In genomic region chr12:21112453-21112857, GRCm38 (mm10) we compare ENCODE assay signal across 8 mouse cellular contexts.
DNase-seq lines count a peak whose midpoint lies in the region; ATAC-seq and TF ChIP-seq lines count a peak whose summit lies in the region.

No protein-coding gene starts in this region.

- ATAC-seq in forebrain, embryonic 16.5 days, result peak; percentile 64
- peak; percentile 66; the same call in 1 of the 2 replicates for ATAC-seq in neural tube, embryonic 14.5 days (ENCODE audit: low read depth)

- intact Hi-C loops in heart, postnatal 25 days (cut with DNase I), result loop anchor here (2.0 kb wide), 1 partner anchor 26 kb away; no protein-coding TSS in a partner anchor

- peak overlapping the region; percentile 52 for H3K4me3 ChIP-seq in forebrain, embryonic 16.5 days (replicated peaks; ENCODE audit: low read length)
- H3K4me3 ChIP-seq in lung, adult 2 months (replicated peaks; ENCODE audit: extremely low read depth, low read depth, low read length), result peak overlapping the region; percentile 69
- peak overlapping the region; percentile 69 for H3K4me3 ChIP-seq in neural tube, embryonic 14.5 days (ENCODE audit: low read depth, low read length)

- no peaks in the 10 kb centered on the region for H3K27me3 ChIP-seq in forebrain, embryonic 16.5 days (replicated peaks; ENCODE audit: control insufficient read depth, insufficient read depth, low read length)
- H3K27me3 ChIP-seq in neural tube, embryonic 14.5 days (ENCODE audit: control insufficient read depth, insufficient read depth, low read length), result no peaks in the 10 kb centered on the region

- peak; percentile 85 for DNase-seq in MN1 (ENCODE audit: low spot score)
- DNase-seq in cerebellum, adult 8-10 months, result peak; percentile 74
- peak; percentile 38 for DNase-seq in heart, postnatal 25 days (ENCODE audit: low spot score)
- DNase-seq in layer of hippocampus, adult 18-20 months (ENCODE audit: low spot score in 2 of 2), result peak; percentile 59 to 74
- DNase-seq in lung, adult 2 months, result peak; percentile 65
- DNase-seq in thymus, postnatal 14 days, result peak; percentile 43

- H3K36me3 ChIP-seq in forebrain, embryonic 16.5 days (ENCODE audit: control insufficient read depth, insufficient read depth), result no peaks in the 10 kb centered on the region
- no peaks in the 10 kb centered on the region for H3K36me3 ChIP-seq in neural tube, embryonic 14.5 days (ENCODE audit: control insufficient read depth, insufficient read depth, low read length)

- peak overlapping the region; percentile 76 for H3K4me2 ChIP-seq in forebrain, embryonic 16.5 days (ENCODE audit: low read length)
- H3K4me2 ChIP-seq in neural tube, embryonic 14.5 days (ENCODE audit: low read depth, low read length), result peak overlapping the region; percentile 67

- H3K9me3 ChIP-seq in forebrain, embryonic 16.5 days (ENCODE audit: control insufficient read depth, low read length), result no peaks in the 10 kb centered on the region
- no peaks in the 10 kb centered on the region for H3K9me3 ChIP-seq in neural tube, embryonic 14.5 days (ENCODE audit: control insufficient read depth, low read length)

- H3K4me1 ChIP-seq in forebrain, embryonic 16.5 days (replicated peaks; ENCODE audit: control insufficient read depth, insufficient read depth, low read length), result peaks cover 4% of the 10 kb centered on the region
- H3K4me1 ChIP-seq in lung, adult 2 months (ENCODE audit: control insufficient read depth, insufficient read depth, low read length), result no peaks in the 10 kb centered on the region
- H3K4me1 ChIP-seq in neural tube, embryonic 14.5 days (ENCODE audit: control insufficient read depth, insufficient read depth, low read length), result no peaks in the 10 kb centered on the region

- H3K9ac ChIP-seq in forebrain, embryonic 16.5 days (replicated peaks; ENCODE audit: low read depth, low read length), result peak overlapping the region; percentile 66
- peak overlapping the region; percentile 79 for H3K9ac ChIP-seq in neural tube, embryonic 14.5 days (replicated peaks; ENCODE audit: low read depth, low read length)

- TF ChIP-seq POLR2A in lung, adult 2 months (IDR thresholded peaks at IDR 0.05; ENCODE audit: borderline replicate concordance, extremely low read depth, low read depth, low read length), result no peak

- under 1% methylated on average over 17 of the region's 17 CpGs for WGBS in forebrain, embryonic 16.5 days
- under 1% methylated on average over 17 of the region's 17 CpGs for WGBS in lung, adult 2 months
- under 1% methylated on average over 17 of the region's 17 CpGs for WGBS in neural tube, embryonic 14.5 days

- peak overlapping the region; percentile 89 for H3K27ac ChIP-seq in forebrain, embryonic 16.5 days (ENCODE audit: low read length)
- peak overlapping the region; percentile 91 for H3K27ac ChIP-seq in neural tube, embryonic 14.5 days (ENCODE audit: low read depth, low read length)

- TF ChIP-seq CTCF in lung, adult 2 months (IDR thresholded peaks at IDR 0.05; ENCODE audit: insufficient read depth, low read length), result peak; percentile 60

Comparison
In these comparisons a context has a peak if more than half of its experiments do, and no peak if none do; other contexts are left out.
1. Peak in every context shown above with its lines: DNase-seq, ATAC-seq, H3K4me3 ChIP-seq and H3K27ac ChIP-seq.